Mouse (Mus musculus) midbrain, embryonic 16.5 days (tissue): ENCODE measurements around the gene Fgfr2. TPM values are rescaled to one million over a fixed set of nuclear protein-coding genes. Genes with fewer than 3 reads are reported as not detected.
A peak's percentile ranks its signal among the peaks of the same experiment; 100 is the strongest.

Experiments used
- ATAC-seq: fragments of 200-750 bp; cut with Nextera tagmentation; 2 replicates; pipeline ENCODE4 v1.8.0; 2017; ENCODE audit warnings: moderate TSS enrichment
- H3K27ac ChIP-seq: fragments of 300-500 bp; sonication (generic); 2 replicates; pipeline ENCODE4 v1.5.1; 2014; ENCODE audit warnings: mild to moderate bottlenecking, low read length, mixed read lengths
- H3K27me3 ChIP-seq: fragments of 300-500 bp; sonication (generic); 2 replicates; pipeline ENCODE4 v1.6.1; 2014; ENCODE audit warnings: low read depth, low read length, mixed read lengths; ENCODE audit not compliant: control insufficient read depth, insufficient read depth
- H3K36me3 ChIP-seq: fragments of 300-500 bp; sonication (generic); 2 replicates; pipeline ENCODE4 v1.6.1; 2014; ENCODE audit warnings: mild to moderate bottlenecking, low read length, moderate library complexity, mixed read lengths; ENCODE audit not compliant: control insufficient read depth, insufficient read depth
- H3K4me1 ChIP-seq: fragments of 300-500 bp; sonication (generic); 2 replicates; pipeline ENCODE4 v1.6.1; 2014; ENCODE audit warnings: mild to moderate bottlenecking, low read length, mixed read lengths; ENCODE audit not compliant: control insufficient read depth, insufficient read depth
- H3K4me2 ChIP-seq: fragments of 300-500 bp; sonication (generic); 2 replicates; pipeline ENCODE4 v1.6.1; 2014; ENCODE audit warnings: mild to moderate bottlenecking, low read length, mixed read lengths
- H3K4me3 ChIP-seq: fragments of 300-500 bp; sonication (generic); 2 replicates; pipeline ENCODE4 v1.5.1; 2014; ENCODE audit warnings: low read depth, mild to moderate bottlenecking, low read length, moderate library complexity, mixed read lengths
- H3K9ac ChIP-seq: fragments of 300-500 bp; sonication (generic); 2 replicates; pipeline ENCODE4 v1.6.1; 2014; ENCODE audit warnings: low read depth, low read length, mixed read lengths
- H3K9me3 ChIP-seq: fragments of 300-500 bp; sonication (generic); replicated peaks from 2 replicates; pipeline ENCODE4 v1.6.1; 2014; ENCODE audit warnings: mild to moderate bottlenecking, low read length, mixed read lengths; ENCODE audit not compliant: control insufficient read depth, poor library complexity, severe bottlenecking
- WGBS: fragments of 180-500 bp; shearing (Covaris S2); extraction: QIAGEN DNeasy Blood & Tissue Kit; methylation state at CpG from one replicate; pipeline ENCODE4 v1.1.7; 2014; 5-methylcytosine and 5-hydroxymethylcytosine counted together
- polyA plus RNA-seq: library from polyadenylated mRNA; unstranded; fragments of >200 nt; fragmentation: Nextera tagmentation; extraction: Ambion mirVana; gene quantifications from 2 replicates; pipeline ENCODE4 v1.2.1, GENCODE M21; 2015

Gene Fgfr2
- polyA plus RNA-seq, 1 experiment from 2014 or later, result 23.8 TPM

GRCm38 (mm10) chr7:132556575-132556974 is 566.6 kb downstream of the Fgfr2 start:
- Histone ChIP-seq H3K9me3 (no peaks in the 10 kb centered on the region), H3K27me3 (no peaks in the 10 kb centered on the region; the same call in 1 of the 2 replicates), H3K4me3 (no peak overlapping the region), H3K9ac (no peak overlapping the region), H3K4me1 (no peaks in the 10 kb centered on the region), H3K27ac (no peak overlapping the region), H3K36me3 (peaks cover 4% of the 10 kb centered on the region), H3K4me2 (no peak overlapping the region)
- WGBS, result 84% methylated on average over 5 of the region's 5 CpGs
- no peak for ATAC-seq

- Histone ChIP-seq H3K27me3 (no peaks in the 10 kb centered on the region; the same call in 1 of the 2 replicates), H3K27ac (no peak overlapping the region), H3K36me3 (peaks cover 4% of the 10 kb centered on the region), H3K9me3 (no peaks in the 10 kb centered on the region), H3K4me1 (peaks cover 3% of the 10 kb centered on the region; the same call in 1 of the 2 replicates), H3K9ac (no peak overlapping the region), H3K4me3 (no peak overlapping the region), H3K4me2 (no peak overlapping the region)
- ATAC-seq, result no peak
- 46% methylated on average over 4 of the region's 4 CpGs for WGBS
These were observed 567.2 kb downstream of the Fgfr2 start for GRCm38 (mm10) chr7:132555911-132556310.

DNA sequence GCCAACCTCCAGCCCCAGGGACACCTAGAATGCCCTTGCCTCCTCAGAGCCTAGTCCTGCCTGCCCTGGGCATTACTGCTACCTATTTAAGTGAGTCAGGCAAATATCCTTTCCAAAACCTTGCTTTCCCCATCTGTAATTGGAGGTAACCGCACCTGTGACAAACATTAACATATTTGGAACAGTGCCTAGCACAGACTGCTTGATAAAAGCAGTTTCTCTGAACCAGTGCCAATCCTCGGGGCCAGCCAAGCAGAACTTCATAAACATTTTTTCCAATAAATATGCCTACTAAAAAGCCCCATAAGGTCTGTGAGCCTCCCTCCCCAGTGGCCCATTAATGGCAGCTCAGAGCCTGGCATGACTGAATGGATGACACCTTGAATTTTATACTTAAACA is 569.1 kb downstream of the Fgfr2 start:
- H3K27ac ChIP-seq, result no peak overlapping the region
- no peak for ATAC-seq
- no peaks in the 10 kb centered on the region; the same call in 1 of the 2 replicates for H3K36me3 ChIP-seq
- WGBS, result 55% methylated on average over 2 of the region's 2 CpGs
- H3K27me3 ChIP-seq, result no peaks in the 10 kb centered on the region; the same call in 1 of the 2 replicates
- no peak overlapping the region for H3K4me2 ChIP-seq
- H3K9ac ChIP-seq, result no peak overlapping the region
- H3K4me3 ChIP-seq, result no peak overlapping the region
- H3K4me1 ChIP-seq, result peaks cover 3% of the 10 kb centered on the region; the same call in 1 of the 2 replicates
- H3K9me3 ChIP-seq, result no peaks in the 10 kb centered on the region

DNA sequence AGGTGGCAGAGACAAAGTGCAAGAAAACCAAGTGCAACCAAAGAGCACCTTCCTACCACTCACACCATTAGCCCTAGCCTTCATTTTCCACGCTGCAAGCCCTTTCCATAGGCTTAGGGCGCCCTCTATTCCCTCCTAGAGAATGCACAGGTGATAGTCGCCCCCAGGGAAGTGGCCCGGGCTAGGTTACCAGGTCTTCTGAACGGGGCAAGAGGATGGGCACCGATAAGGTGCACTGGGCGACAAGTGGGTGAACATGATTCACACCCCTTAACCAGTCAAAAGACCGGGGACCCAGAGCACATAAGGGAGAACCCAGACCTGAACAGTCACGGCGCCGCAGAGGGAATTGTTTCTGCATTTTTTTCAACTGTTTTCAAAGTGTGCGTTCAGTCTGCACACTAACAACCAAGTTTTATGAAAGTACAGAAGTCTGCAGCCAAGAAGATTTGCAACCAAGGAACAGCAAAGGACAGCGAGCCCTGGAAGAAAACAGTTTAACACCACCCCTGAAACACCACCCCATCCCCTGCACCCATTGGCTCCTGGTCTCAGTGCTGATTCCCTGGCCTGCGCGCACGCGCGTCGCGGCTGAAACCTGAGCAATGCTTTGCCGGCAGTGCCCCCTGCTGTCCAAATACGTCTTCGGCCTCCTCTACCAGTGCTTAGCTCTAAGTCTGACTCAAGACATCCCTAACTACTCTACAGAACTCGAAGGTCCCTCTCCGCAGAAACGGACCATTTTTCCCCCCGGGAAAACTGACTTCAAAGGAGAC is 571.6 kb downstream of the Fgfr2 start:
- Histone ChIP-seq H3K9me3 (no peaks in the 10 kb centered on the region), H3K27ac (peak overlapping the region; percentile 55; the same call in 1 of the 2 replicates), H3K9ac (peak overlapping the region; percentile 68), H3K27me3 (no peaks in the 10 kb centered on the region; the same call in 1 of the 2 replicates), H3K4me1 (peaks cover 3% of the 10 kb centered on the region; the same call in 1 of the 2 replicates), H3K36me3 (no peaks in the 10 kb centered on the region), H3K4me3 (peak overlapping the region; percentile 47), H3K4me2 (peak overlapping the region; percentile 93)
- ATAC-seq, result peak; percentile 96
- WGBS, result 2% methylated on average over 27 of the region's 27 CpGs

GRCm38 (mm10) chr7:132547126-132547525 is 576.0 kb downstream of the Fgfr2 start:
- Histone ChIP-seq H3K4me1 (peaks cover 3% of the 10 kb centered on the region; the same call in 1 of the 2 replicates), H3K4me2 (no peak overlapping the region), H3K4me3 (no peak overlapping the region), H3K9me3 (no peaks in the 10 kb centered on the region), H3K9ac (no peak overlapping the region), H3K36me3 (no peaks in the 10 kb centered on the region), H3K27me3 (no peaks in the 10 kb centered on the region), H3K27ac (no peak overlapping the region)
- ATAC-seq, result no peak
- 76% methylated on average over 3 of the region's 3 CpGs for WGBS

- Histone ChIP-seq H3K36me3 (no peaks in the 10 kb centered on the region), H3K4me2 (no peak overlapping the region), H3K27ac (no peak overlapping the region), H3K4me3 (no peak overlapping the region), H3K9ac (no peak overlapping the region), H3K27me3 (no peaks in the 10 kb centered on the region), H3K9me3 (no peaks in the 10 kb centered on the region), H3K4me1 (no peaks in the 10 kb centered on the region)
- no peak for ATAC-seq
- 79% methylated on average over 4 of the region's 4 CpGs for WGBS
These were observed 580.7 kb downstream of the Fgfr2 start for GRCm38 (mm10) chr7:132542427-132542826.

GRCm38 (mm10) chr7:132541566-132541965 is 581.6 kb downstream of the Fgfr2 start:
- H3K9me3 ChIP-seq, result no peaks in the 10 kb centered on the region
- H3K4me1 ChIP-seq, result no peaks in the 10 kb centered on the region
- H3K9ac ChIP-seq, result no peak overlapping the region
- H3K27ac ChIP-seq, result no peak overlapping the region
- H3K4me2 ChIP-seq, result no peak overlapping the region
- H3K27me3 ChIP-seq, result no peaks in the 10 kb centered on the region
- ATAC-seq, result no peak
- 73% methylated on average over 3 of the region's 3 CpGs for WGBS
- no peak overlapping the region for H3K4me3 ChIP-seq
- H3K36me3 ChIP-seq, result no peaks in the 10 kb centered on the region

GRCm38 (mm10) chr7:132540597-132540996 is 582.6 kb downstream of the Fgfr2 start:
- H3K9me3 ChIP-seq, result no peaks in the 10 kb centered on the region
- ATAC-seq, result no peak
- no peaks in the 10 kb centered on the region for H3K36me3 ChIP-seq
- H3K27me3 ChIP-seq, result no peaks in the 10 kb centered on the region
- H3K27ac ChIP-seq, result no peak overlapping the region
- H3K9ac ChIP-seq, result no peak overlapping the region
- WGBS, result 83% methylated on average over 4 of the region's 4 CpGs
- H3K4me1 ChIP-seq, result no peaks in the 10 kb centered on the region
- H3K4me2 ChIP-seq, result no peak overlapping the region
- H3K4me3 ChIP-seq, result no peak overlapping the region

- H3K4me3 ChIP-seq, result no peak overlapping the region
- no peaks in the 10 kb centered on the region for H3K4me1 ChIP-seq
- 74% methylated on average over 3 of the region's 3 CpGs for WGBS
- H3K9me3 ChIP-seq, result no peaks in the 10 kb centered on the region
- H3K9ac ChIP-seq, result no peak overlapping the region
- H3K27ac ChIP-seq, result no peak overlapping the region
- no peaks in the 10 kb centered on the region for H3K36me3 ChIP-seq
- H3K4me2 ChIP-seq, result no peak overlapping the region
- no peak for ATAC-seq
- no peaks in the 10 kb centered on the region for H3K27me3 ChIP-seq
These were observed 593.9 kb downstream of the Fgfr2 start for GRCm38 (mm10) chr7:132529206-132529605.
